Mouse (Mus musculus): ENCODE data around the gene Macrod2. TPM values are rescaled to one million over a fixed set of nuclear protein-coding genes. Genes with fewer than 3 reads are reported as not detected.

Gene Macrod2
- total and polyA plus RNA-seq, 2 experiments from 2014 or later, result 5.5 to 17.4 TPM

GRCm38 (mm10) chr2:140673466-140673865, 278.4 kb downstream of the Macrod2 start:
- over 99% methylated on average over 4 of the region's 5 CpGs for WGBS
- Histone ChIP-seq H3K4me3 (ENCODE audit: low read depth, low read length) (no peak overlapping the region), H3K4me1 (ENCODE audit: control insufficient read depth, insufficient read depth) (peaks cover 3% of the 10 kb centered on the region; the same call in 1 of the 2 replicates), H3K4me2 (ENCODE audit: low read depth, low read length) (no peak overlapping the region), H3K36me3 (replicated peaks; ENCODE audit: control insufficient read depth, insufficient read depth, low read length) (no peaks in the 10 kb centered on the region), H3K27me3 (ENCODE audit: control insufficient read depth, insufficient read depth, low read length) (no peaks in the 10 kb centered on the region), H3K9ac (replicated peaks; ENCODE audit: low read depth, low read length) (no peak overlapping the region), H3K27ac (ENCODE audit: low read depth) (no peak overlapping the region), H3K9me3 (replicated peaks; ENCODE audit: control insufficient read depth, low read length) (no peaks in the 10 kb centered on the region)
- TF ChIP-seq CTCF (IDR thresholded peaks at IDR 0.05; ENCODE audit: low read depth) (no peak), EP300 (IDR thresholded peaks at IDR 0.05; ENCODE audit: low read depth) (no peak)
- ATAC-seq (ENCODE audit: insufficient read depth, low read depth), result no peak
- no peak for DNase-seq (ENCODE audit: low spot score)

- Histone ChIP-seq H3K36me3 (replicated peaks; ENCODE audit: control insufficient read depth, insufficient read depth, low read length) (no peaks in the 10 kb centered on the region), H3K4me1 (ENCODE audit: control insufficient read depth, insufficient read depth) (no peaks in the 10 kb centered on the region), H3K9ac (replicated peaks; ENCODE audit: low read depth, low read length) (no peak overlapping the region), H3K27me3 (ENCODE audit: control insufficient read depth, insufficient read depth, low read length) (no peaks in the 10 kb centered on the region), H3K9me3 (replicated peaks; ENCODE audit: control insufficient read depth, low read length) (no peaks in the 10 kb centered on the region), H3K4me2 (ENCODE audit: low read depth, low read length) (no peak overlapping the region), H3K4me3 (ENCODE audit: low read depth, low read length) (no peak overlapping the region), H3K27ac (ENCODE audit: low read depth) (no peak overlapping the region)
- no peak for ATAC-seq (ENCODE audit: insufficient read depth, low read depth)
- 45% methylated on average over 3 of the region's 3 CpGs for WGBS
- TF ChIP-seq CTCF (IDR thresholded peaks at IDR 0.05; ENCODE audit: low read depth) (no peak), EP300 (IDR thresholded peaks at IDR 0.05; ENCODE audit: low read depth) (no peak)
- no peak for DNase-seq (ENCODE audit: low spot score)
These were observed 281.6 kb downstream of the Macrod2 start for GRCm38 (mm10) chr2:140676728-140677127.

DNA sequence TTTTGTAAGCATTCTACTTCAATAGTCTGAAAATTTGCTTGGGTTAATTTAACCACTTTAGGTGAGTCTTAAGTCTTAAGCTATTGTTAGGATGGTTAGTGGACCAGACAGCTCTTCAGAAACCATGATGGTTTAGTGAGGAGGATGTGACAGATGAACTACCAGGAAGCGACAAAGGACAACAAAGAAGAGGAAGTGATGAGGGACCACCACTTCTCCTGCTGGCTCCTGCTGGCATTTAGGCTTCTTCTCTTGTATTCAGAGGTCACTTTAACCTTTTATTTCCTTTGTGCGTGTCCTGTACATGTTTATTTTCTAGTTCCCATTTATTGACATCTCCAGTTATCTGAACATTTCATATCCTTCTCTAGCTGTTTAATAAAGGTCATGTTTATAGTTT, 295.8 kb downstream of the Macrod2 start:
- TF ChIP-seq EP300 (IDR thresholded peaks at IDR 0.05; ENCODE audit: low read depth), result no peak
- TF ChIP-seq CTCF (IDR thresholded peaks at IDR 0.05; ENCODE audit: low read depth), result no peak
- no peaks in the 10 kb centered on the region for H3K27me3 ChIP-seq (ENCODE audit: control insufficient read depth, insufficient read depth, low read length)
- ATAC-seq (ENCODE audit: insufficient read depth, low read depth) (no peak), DNase-seq (ENCODE audit: low spot score) (no peak)
- no peak overlapping the region for H3K9ac ChIP-seq (replicated peaks; ENCODE audit: low read depth, low read length)
- H3K36me3 ChIP-seq (replicated peaks; ENCODE audit: control insufficient read depth, insufficient read depth, low read length), result no peaks in the 10 kb centered on the region
- 85% methylated on average over 2 of the region's 2 CpGs for WGBS
- H3K4me3 ChIP-seq (ENCODE audit: low read depth, low read length), result no peak overlapping the region
- H3K4me1 ChIP-seq (ENCODE audit: control insufficient read depth, insufficient read depth), result no peaks in the 10 kb centered on the region
- no peak overlapping the region for H3K27ac ChIP-seq (ENCODE audit: low read depth)
- H3K4me2 ChIP-seq (ENCODE audit: low read depth, low read length), result no peak overlapping the region
- H3K9me3 ChIP-seq (replicated peaks; ENCODE audit: control insufficient read depth, low read length), result no peaks in the 10 kb centered on the region

DNA sequence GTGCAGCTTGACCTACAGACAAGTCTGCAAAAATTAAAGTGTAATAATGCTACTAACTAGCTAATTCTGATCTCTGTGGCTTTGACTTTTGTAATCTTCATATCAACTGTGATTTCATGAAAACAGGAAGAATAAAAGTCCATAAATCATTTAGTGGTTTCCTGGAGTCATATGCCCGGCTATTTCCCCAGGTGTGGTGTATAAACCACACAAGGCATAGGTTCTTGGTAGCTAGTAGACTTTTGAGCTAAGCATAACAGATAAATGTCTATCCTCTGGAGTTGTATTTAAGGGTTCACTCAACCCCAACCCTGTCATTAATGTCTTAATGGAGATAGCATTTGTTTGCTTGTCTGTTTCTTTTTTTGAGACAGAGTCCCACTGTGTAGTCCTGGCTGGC, 296.3 kb downstream of the Macrod2 start:
- TF ChIP-seq CTCF (IDR thresholded peaks at IDR 0.05; ENCODE audit: low read depth) (no peak), EP300 (IDR thresholded peaks at IDR 0.05; ENCODE audit: low read depth) (no peak)
- no peak overlapping the region for H3K9ac ChIP-seq (replicated peaks; ENCODE audit: low read depth, low read length)
- ATAC-seq (ENCODE audit: insufficient read depth, low read depth), result no peak
- no peaks in the 10 kb centered on the region for H3K36me3 ChIP-seq (replicated peaks; ENCODE audit: control insufficient read depth, insufficient read depth, low read length)
- H3K4me2 ChIP-seq (ENCODE audit: low read depth, low read length), result no peak overlapping the region
- DNase-seq (ENCODE audit: low spot score), result no peak
- no peak overlapping the region for H3K27ac ChIP-seq (ENCODE audit: low read depth)
- H3K4me1 ChIP-seq (ENCODE audit: control insufficient read depth, insufficient read depth), result no peaks in the 10 kb centered on the region
- H3K27me3 ChIP-seq (ENCODE audit: control insufficient read depth, insufficient read depth, low read length), result no peaks in the 10 kb centered on the region
- no peak overlapping the region for H3K4me3 ChIP-seq (ENCODE audit: low read depth, low read length)
- WGBS, result 62% methylated on average over 1 of the region's 1 CpGs
- H3K9me3 ChIP-seq (replicated peaks; ENCODE audit: control insufficient read depth, low read length), result no peaks in the 10 kb centered on the region

GRCm38 (mm10) chr2:140692461-140692860, 297.4 kb downstream of the Macrod2 start:
- Histone ChIP-seq H3K9me3 (replicated peaks; ENCODE audit: control insufficient read depth, low read length) (no peaks in the 10 kb centered on the region), H3K36me3 (replicated peaks; ENCODE audit: control insufficient read depth, insufficient read depth, low read length) (no peaks in the 10 kb centered on the region), H3K4me2 (ENCODE audit: low read depth, low read length) (no peak overlapping the region), H3K27me3 (ENCODE audit: control insufficient read depth, insufficient read depth, low read length) (no peaks in the 10 kb centered on the region), H3K9ac (replicated peaks; ENCODE audit: low read depth, low read length) (no peak overlapping the region), H3K27ac (ENCODE audit: low read depth) (no peak overlapping the region), H3K4me3 (ENCODE audit: low read depth, low read length) (no peak overlapping the region), H3K4me1 (ENCODE audit: control insufficient read depth, insufficient read depth) (no peaks in the 10 kb centered on the region)
- no peak for DNase-seq (ENCODE audit: low spot score)
- no peak for TF ChIP-seq EP300 (IDR thresholded peaks at IDR 0.05; ENCODE audit: low read depth)
- TF ChIP-seq CTCF (IDR thresholded peaks at IDR 0.05; ENCODE audit: low read depth), result no peak
- 67% methylated on average over 4 of the region's 4 CpGs for WGBS
- ATAC-seq (ENCODE audit: insufficient read depth, low read depth), result no peak

DNA sequence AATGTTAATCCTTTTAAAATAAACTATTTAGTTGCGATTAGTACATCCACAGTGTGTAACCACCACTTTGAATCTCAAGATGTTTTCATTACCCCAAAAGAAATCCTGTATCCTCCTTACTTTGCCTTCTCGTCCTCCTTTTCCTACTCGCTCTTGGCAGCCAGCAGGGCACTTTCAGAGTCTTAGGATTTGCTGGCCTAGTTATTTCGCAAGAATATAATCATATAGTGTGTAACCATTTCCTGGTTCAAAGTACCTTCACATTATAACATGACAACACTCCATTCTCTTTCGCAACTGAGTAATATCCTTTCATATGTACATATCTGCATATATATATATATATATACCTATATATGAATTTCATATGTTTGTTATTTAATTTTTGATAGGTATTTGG, 298.7 kb downstream of the Macrod2 start:
- DNase-seq (ENCODE audit: low spot score) (no peak), ATAC-seq (ENCODE audit: insufficient read depth, low read depth) (no peak)
- Histone ChIP-seq H3K27ac (ENCODE audit: low read depth) (no peak overlapping the region), H3K9ac (replicated peaks; ENCODE audit: low read depth, low read length) (no peak overlapping the region), H3K4me1 (ENCODE audit: control insufficient read depth, insufficient read depth) (no peaks in the 10 kb centered on the region), H3K27me3 (ENCODE audit: control insufficient read depth, insufficient read depth, low read length) (no peaks in the 10 kb centered on the region), H3K4me2 (ENCODE audit: low read depth, low read length) (no peak overlapping the region), H3K9me3 (replicated peaks; ENCODE audit: control insufficient read depth, low read length) (no peaks in the 10 kb centered on the region), H3K4me3 (ENCODE audit: low read depth, low read length) (no peak overlapping the region), H3K36me3 (replicated peaks; ENCODE audit: control insufficient read depth, insufficient read depth, low read length) (no peaks in the 10 kb centered on the region)
- TF ChIP-seq EP300 (IDR thresholded peaks at IDR 0.05; ENCODE audit: low read depth) (no peak), CTCF (IDR thresholded peaks at IDR 0.05; ENCODE audit: low read depth) (no peak)
- 86% methylated on average over 5 of the region's 5 CpGs for WGBS
